Mouse (Mus musculus) kidney, adult 2 months (tissue): ENCODE results near the gene Cfl1.

Source experiments
- CTCF ChIP-seq: fragments of 200-500 bp; conservative IDR thresholded peaks from 2 replicates; pipeline ENCODE4 v1.5.1; 2011; ENCODE audit warnings: low read depth, mild to moderate bottlenecking, control low read depth, low read length, moderate library complexity, mixed read lengths; ENCODE audit not compliant: insufficient read depth, insufficient read length
- POLR2A ChIP-seq: fragments of 200-500 bp; IDR thresholded peaks from one replicate; pipeline ENCODE4 v1.6.1; 2011; ENCODE audit warnings: low read depth, low read length, control low read depth

- no peak for TF ChIP-seq CTCF
- TF ChIP-seq POLR2A, result peak; percentile 93
Observed at GRCm38 (mm10) chr19:5490313-5490897, at the start of gene Cfl1.
